Mouse (Mus musculus) yolk sac, embryonic 10.5 days (tissue): ENCODE data around the gene Slc24a3.

Source experiments
- DNase-seq: peaks from one replicate; pipeline ENCODE4 v3.0.0-alpha.2; 2017; ENCODE audit warnings: low spot score

The Slc24a3 gene

GRCm38 (mm10) chr2:145363604-145364003, 196.1 kb downstream of the Slc24a3 start:
- no peak for DNase-seq

- DNase-seq, result no peak
Measured at GRCm38 (mm10) chr2:145368701-145369100, 201.1 kb downstream of the Slc24a3 start.

GRCm38 (mm10) chr2:145370795-145371194, 203.2 kb downstream of the Slc24a3 start:
- DNase-seq, result no peak

- DNase-seq, result no peak
Measured at GRCm38 (mm10) chr2:145373803-145374202, 206.2 kb downstream of the Slc24a3 start.

- DNase-seq, result no peak
Measured at GRCm38 (mm10) chr2:145382908-145383770, 215.6 kb downstream of the Slc24a3 start.

GRCm38 (mm10) chr2:145384221-145384620, 216.7 kb downstream of the Slc24a3 start:
- DNase-seq, result no peak

GRCm38 (mm10) chr2:145385220-145385619, 217.7 kb downstream of the Slc24a3 start:
- no peak for DNase-seq

GRCm38 (mm10) chr2:145385773-145386172, 218.2 kb downstream of the Slc24a3 start:
- no peak for DNase-seq

GRCm38 (mm10) chr2:145395804-145396203, 228.2 kb downstream of the Slc24a3 start:
- DNase-seq, result no peak

- no peak for DNase-seq
Measured at GRCm38 (mm10) chr2:145396579-145396978, 229.0 kb downstream of the Slc24a3 start.

- DNase-seq, result no peak
Measured at GRCm38 (mm10) chr2:145397456-145398206, 230.1 kb downstream of the Slc24a3 start.

- no peak for DNase-seq
Measured at GRCm38 (mm10) chr2:145401240-145401805, 233.8 kb downstream of the Slc24a3 start.

- DNase-seq, result no peak
Measured at GRCm38 (mm10) chr2:145401996-145402395, 234.4 kb downstream of the Slc24a3 start.

GRCm38 (mm10) chr2:145404818-145405531, 237.4 kb downstream of the Slc24a3 start:
- DNase-seq, result no peak

GRCm38 (mm10) chr2:145405746-145406145, 238.2 kb downstream of the Slc24a3 start:
- DNase-seq, result no peak

GRCm38 (mm10) chr2:145417738-145418137, 250.2 kb downstream of the Slc24a3 start:
- no peak for DNase-seq

GRCm38 (mm10) chr2:145419078-145419477, 251.5 kb downstream of the Slc24a3 start:
- DNase-seq, result no peak

- DNase-seq, result no peak
Measured at GRCm38 (mm10) chr2:145420967-145421888, 253.7 kb downstream of the Slc24a3 start.

- DNase-seq, result no peak
Measured at GRCm38 (mm10) chr2:145421889-145422212, 254.3 kb downstream of the Slc24a3 start.

- DNase-seq, result no peak
Measured at GRCm38 (mm10) chr2:145429982-145430381, 262.4 kb downstream of the Slc24a3 start.

GRCm38 (mm10) chr2:145434068-145434467, 266.5 kb downstream of the Slc24a3 start:
- no peak for DNase-seq
